Mouse (Mus musculus): Measurements from ENCODE around the gene Serpina1f. TPM values are rescaled to one million over a fixed set of nuclear protein-coding genes. Genes with fewer than 3 reads are reported as not detected.

The Serpina1f gene
- total and polyA plus RNA-seq, 3 experiments, result not detected

DNA sequence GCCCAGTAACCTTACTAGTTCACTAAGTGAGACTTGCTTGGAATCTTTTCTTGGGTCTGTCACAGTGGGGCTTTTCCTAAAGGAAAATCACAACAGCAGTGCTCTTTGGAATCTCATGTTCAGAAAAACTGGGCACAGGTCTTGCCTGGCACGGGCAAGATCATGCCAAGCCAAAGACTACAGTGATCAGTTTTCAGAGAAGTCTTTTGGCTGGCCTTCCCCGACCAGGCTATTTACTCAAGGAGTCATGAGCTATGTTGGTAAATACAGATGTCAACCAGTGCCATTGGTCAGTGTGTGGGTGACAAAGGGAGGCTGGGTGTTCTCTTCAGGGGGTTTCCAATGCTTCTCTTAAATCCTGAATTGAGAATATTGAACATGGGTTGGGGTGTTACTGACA is 36.2 kb downstream of the Serpina1f start:
- H3K27ac ChIP-seq, result no peak overlapping the region
- 62% methylated on average over 2 of the region's 2 CpGs for WGBS
- no peak for TF ChIP-seq POLR2A (IDR thresholded peaks at IDR 0.05; ENCODE audit: insufficient read depth, low read depth, low read length)
- no peak for TF ChIP-seq CTCF (IDR thresholded peaks at IDR 0.05)
- TF ChIP-seq EP300 (IDR thresholded peaks at IDR 0.05; ENCODE audit: insufficient read depth, low read depth, low read length), result no peak
- DNase-seq, result no peak
- no peaks in the 10 kb centered on the region for H3K36me3 ChIP-seq (ENCODE audit: control insufficient read depth, insufficient read depth, low read length)
- H3K4me1 ChIP-seq (ENCODE audit: control insufficient read depth, insufficient read depth, low read length), result no peaks in the 10 kb centered on the region
- H3K9ac ChIP-seq (ENCODE audit: low read depth, low read length), result no peak overlapping the region
- intact Hi-C loops (cut with DNase I), result no loop called here
- no peaks in the 10 kb centered on the region for H3K27me3 ChIP-seq (ENCODE audit: control insufficient read depth, insufficient read depth, low read length)
- no peak overlapping the region for H3K4me3 ChIP-seq
- H3K79me2 ChIP-seq (replicated peaks; ENCODE audit: control insufficient read depth, insufficient read depth, low read length), result no peaks in the 10 kb centered on the region

DNA sequence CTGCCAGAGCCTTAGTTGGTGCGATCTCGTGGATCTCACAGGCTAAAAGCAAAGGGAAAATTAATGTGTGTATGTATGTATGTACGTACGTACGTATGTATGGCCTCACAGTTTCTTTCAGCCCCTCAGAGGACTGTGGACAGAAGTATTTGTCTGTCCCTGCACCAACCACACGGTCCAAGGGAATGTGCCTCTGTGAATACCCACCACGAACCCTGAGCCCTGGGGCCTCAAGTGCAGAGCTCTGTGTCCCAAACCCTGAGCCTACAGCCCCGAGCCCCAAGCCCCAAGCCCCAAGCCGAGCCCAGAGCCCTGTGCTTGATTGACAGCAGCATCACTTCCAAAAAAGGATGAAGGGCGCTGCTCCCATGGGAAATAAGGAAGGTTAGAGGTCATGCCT is 37.3 kb downstream of the Serpina1f start:
- Histone ChIP-seq H3K27ac (no peak overlapping the region), H3K27me3 (ENCODE audit: control insufficient read depth, insufficient read depth, low read length) (no peaks in the 10 kb centered on the region), H3K4me3 (no peak overlapping the region), H3K79me2 (replicated peaks; ENCODE audit: control insufficient read depth, insufficient read depth, low read length) (no peaks in the 10 kb centered on the region), H3K9ac (ENCODE audit: low read depth, low read length) (no peak overlapping the region), H3K36me3 (ENCODE audit: control insufficient read depth, insufficient read depth, low read length) (no peaks in the 10 kb centered on the region), H3K4me1 (ENCODE audit: control insufficient read depth, insufficient read depth, low read length) (no peaks in the 10 kb centered on the region)
- intact Hi-C loops (cut with DNase I), result no loop called here
- DNase-seq, result no peak
- 73% methylated on average over 10 of the region's 10 CpGs for WGBS
- no peak for TF ChIP-seq EP300 (IDR thresholded peaks at IDR 0.05; ENCODE audit: insufficient read depth, low read depth, low read length)
- no peak for TF ChIP-seq CTCF (IDR thresholded peaks at IDR 0.05)
- no peak for TF ChIP-seq POLR2A (IDR thresholded peaks at IDR 0.05; ENCODE audit: insufficient read depth, low read depth, low read length)

DNA sequence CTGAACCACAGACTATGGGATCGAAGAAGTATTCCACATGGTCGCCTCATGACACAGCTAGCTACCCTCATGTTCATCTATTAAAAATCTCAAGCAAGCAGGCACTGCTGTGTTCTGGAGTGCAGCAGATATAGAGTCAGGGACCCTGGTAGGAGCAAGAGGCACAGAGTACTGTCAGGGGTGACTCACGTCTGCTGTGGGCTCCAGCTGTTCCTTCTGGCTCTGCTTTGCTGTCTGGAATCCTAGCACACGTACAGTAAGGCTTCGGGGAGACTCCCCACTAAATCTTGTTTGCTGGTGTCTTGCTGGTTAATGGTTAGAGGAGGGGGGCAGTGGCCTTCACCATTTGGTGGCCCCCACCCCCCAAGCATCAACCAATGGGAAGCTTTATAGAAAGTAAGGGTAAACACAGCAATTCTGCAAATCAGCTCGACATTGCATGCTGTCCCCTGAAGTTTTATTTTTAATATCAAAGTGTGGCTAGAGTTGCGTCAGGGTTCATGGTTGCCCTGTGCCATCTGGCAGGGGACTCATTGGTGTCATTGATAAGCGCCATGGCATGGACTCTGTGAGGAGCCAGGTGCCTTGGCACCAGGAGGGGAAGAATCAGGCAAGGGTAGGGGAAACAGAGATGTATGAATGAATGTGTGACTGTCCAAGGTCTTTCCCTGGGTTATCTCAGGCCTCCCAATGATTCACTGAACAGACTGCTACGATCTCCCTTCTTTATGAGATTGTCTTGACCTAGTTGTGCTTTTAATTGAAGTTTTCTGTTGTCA is 38.3 kb downstream of the Serpina1f start, which contains the start of gene Serpina6:
Gene Serpina6 (minus strand): TSS at position 365 of the 779 bp plus-strand sequence.
- 60% methylated on average over 9 of the region's 9 CpGs for WGBS
- DNase-seq, result no peak
- H3K4me3 ChIP-seq, result no peak within 1 kb of the TSS

DNA sequence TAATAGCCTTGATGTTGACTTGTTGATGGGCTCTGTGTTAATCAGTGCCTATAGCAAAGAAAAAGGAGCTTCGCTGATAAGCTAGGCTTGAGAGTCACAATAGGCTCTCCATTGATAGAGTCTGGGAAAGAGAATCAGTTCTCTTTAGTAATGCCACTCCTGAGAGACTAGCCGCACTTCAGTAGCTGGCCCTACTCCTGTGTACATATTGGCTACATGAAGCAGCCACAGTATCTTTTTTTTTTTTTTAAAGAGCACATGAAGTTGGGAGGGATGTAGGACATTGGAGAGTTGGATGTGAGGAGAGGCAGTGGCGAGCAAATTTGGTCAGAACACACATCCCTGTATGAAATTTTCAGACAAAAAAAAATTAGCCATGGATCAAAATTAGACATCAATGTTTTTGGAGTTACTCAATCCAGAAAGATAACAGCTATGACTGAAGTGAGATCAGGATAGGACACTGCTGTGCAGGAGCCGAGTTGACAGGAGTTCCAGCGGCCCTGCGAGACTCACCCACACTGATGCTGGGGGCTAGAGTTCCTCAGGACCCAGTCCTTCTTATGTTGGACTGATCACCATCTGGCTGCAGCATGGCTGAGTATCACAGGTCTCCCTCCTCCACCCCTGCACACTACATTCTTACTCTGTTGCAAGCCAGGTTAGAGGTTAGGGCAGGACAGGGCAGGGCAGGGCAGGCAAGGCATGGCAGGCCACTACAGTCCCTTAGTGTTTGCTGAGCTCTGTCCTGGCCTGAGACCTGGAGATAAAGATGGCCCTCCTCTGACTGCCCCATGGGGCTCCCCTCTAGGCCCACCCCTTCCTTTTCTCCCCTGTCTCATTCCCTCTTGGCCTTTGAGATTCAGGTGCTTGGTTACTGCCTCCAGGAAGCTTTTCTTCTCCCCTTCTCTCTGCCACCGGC is 39.9 kb downstream of the Serpina1f start:
- intact Hi-C loops (cut with DNase I), result no loop called here
- WGBS, result 79% methylated on average over 7 of the region's 7 CpGs
- DNase-seq, result no peak
- no peak for TF ChIP-seq POLR2A (IDR thresholded peaks at IDR 0.05; ENCODE audit: insufficient read depth, low read depth, low read length)
- no peak for TF ChIP-seq EP300 (IDR thresholded peaks at IDR 0.05; ENCODE audit: insufficient read depth, low read depth, low read length)
- no peak for TF ChIP-seq CTCF (IDR thresholded peaks at IDR 0.05)
- Histone ChIP-seq H3K79me2 (replicated peaks; ENCODE audit: control insufficient read depth, insufficient read depth, low read length) (no peaks in the 10 kb centered on the region), H3K27ac (no peak overlapping the region), H3K4me3 (no peak overlapping the region), H3K36me3 (ENCODE audit: control insufficient read depth, insufficient read depth, low read length) (no peaks in the 10 kb centered on the region), H3K4me1 (ENCODE audit: control insufficient read depth, insufficient read depth, low read length) (no peaks in the 10 kb centered on the region), H3K27me3 (ENCODE audit: control insufficient read depth, insufficient read depth, low read length) (no peaks in the 10 kb centered on the region), H3K9ac (ENCODE audit: low read depth, low read length) (no peak overlapping the region)

More for the DNA sequence above, 38.3 kb downstream of the Serpina1f start, which contains the start of gene Serpina6:
- TF ChIP-seq POLR2A (IDR thresholded peaks at IDR 0.05; ENCODE audit: insufficient read depth, low read depth, low read length) (no peak), EP300 (IDR thresholded peaks at IDR 0.05; ENCODE audit: insufficient read depth, low read depth, low read length) (no peak), CTCF (IDR thresholded peaks at IDR 0.05) (no peak)
- no peak within 1 kb of the TSS for H3K9ac ChIP-seq (ENCODE audit: low read depth, low read length)
- intact Hi-C loops (cut with DNase I), result no loop called here
- H3K79me2 ChIP-seq (replicated peaks; ENCODE audit: control insufficient read depth, insufficient read depth, low read length), result no peaks in the 10 kb centered on the region
- H3K36me3 ChIP-seq (ENCODE audit: control insufficient read depth, insufficient read depth, low read length), result no peaks in the 10 kb centered on the region
- H3K4me1 ChIP-seq (ENCODE audit: control insufficient read depth, insufficient read depth, low read length), result no peaks in the 10 kb centered on the region
- no peak within 1 kb of the TSS for H3K27ac ChIP-seq
- H3K27me3 ChIP-seq (ENCODE audit: control insufficient read depth, insufficient read depth, low read length), result no peaks in the 10 kb centered on the region

DNA sequence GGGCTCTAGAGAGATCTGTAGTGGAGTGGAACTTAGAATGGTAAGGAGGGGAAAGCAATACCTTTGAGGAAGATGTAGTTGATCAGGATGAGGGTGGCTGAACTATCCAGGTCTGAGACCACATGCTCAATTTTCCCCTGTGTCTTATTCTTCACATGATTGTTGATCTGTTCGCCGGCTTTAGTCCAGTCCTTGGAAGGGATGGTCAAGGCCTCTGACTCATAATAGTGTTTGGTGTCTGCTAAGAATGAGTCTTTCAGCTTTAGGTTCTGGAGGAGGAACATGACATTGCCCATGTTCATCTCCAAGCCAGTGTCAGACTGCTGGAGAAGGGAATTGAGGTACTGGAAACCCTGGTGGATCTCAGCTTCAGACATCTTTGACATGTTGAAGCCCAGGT is 41.5 kb downstream of the Serpina1f start:
- no peaks in the 10 kb centered on the region for H3K27me3 ChIP-seq (ENCODE audit: control insufficient read depth, insufficient read depth, low read length)
- intact Hi-C loops (cut with DNase I), result no loop called here
- WGBS, result 97% methylated on average over 2 of the region's 2 CpGs

More for the DNA sequence above, 41.5 kb downstream of the Serpina1f start:
- no peak overlapping the region for H3K4me3 ChIP-seq
- TF ChIP-seq POLR2A (IDR thresholded peaks at IDR 0.05; ENCODE audit: insufficient read depth, low read depth, low read length), result no peak
- TF ChIP-seq EP300 (IDR thresholded peaks at IDR 0.05; ENCODE audit: insufficient read depth, low read depth, low read length), result no peak
- no peak for TF ChIP-seq CTCF (IDR thresholded peaks at IDR 0.05)
- DNase-seq, result no peak
- H3K36me3 ChIP-seq (ENCODE audit: control insufficient read depth, insufficient read depth, low read length), result no peaks in the 10 kb centered on the region
- H3K27ac ChIP-seq, result no peak overlapping the region
- H3K4me1 ChIP-seq (ENCODE audit: control insufficient read depth, insufficient read depth, low read length), result no peaks in the 10 kb centered on the region
- H3K9ac ChIP-seq (ENCODE audit: low read depth, low read length), result no peak overlapping the region
- H3K79me2 ChIP-seq (replicated peaks; ENCODE audit: control insufficient read depth, insufficient read depth, low read length), result no peaks in the 10 kb centered on the region
